Mouse (Mus musculus) gastrocnemius, postnatal 10 days (tissue): ENCODE measurements around the gene Limd1. TPM values are rescaled to one million over a fixed set of nuclear protein-coding genes. Genes with fewer than 3 reads are reported as not detected.

Source experiments
- total RNA-seq, 2 experiments: library from RNA; stranded (reverse); gene quantifications; 2 replicates each; pipeline ENCODE4 v1.2.3; 2021

Gene Limd1
- total RNA-seq, 2 experiments from 2014 or later = 34.7 to 35.3 TPM

Other genes with a start within 250 kb of the Limd1 start
- gene Tmem158, start 217.9 kb upstream of the Limd1 start, total RNA-seq = 1 to 10 TPM; 6.9 to 8.2 TPM
- gene Lars2, start 111.8 kb upstream of the Limd1 start, total RNA-seq = 100 to 1,000 TPM in 1 of 2 experiments, 10 to 100 TPM in 1; 42.8 to 125 TPM
- 10 to 100 TPM; 21.7 to 24.0 TPM for gene Sacm1l, start 51.1 kb downstream of the Limd1 start, total RNA-seq
- gene Slc6a20b, start 153.9 kb downstream of the Limd1 start, total RNA-seq = not detected
- gene Ccr9, start 199.7 kb downstream of the Limd1 start, total RNA-seq = under 1 TPM; 0.09 to 0.11 TPM
- under 1 TPM in 1 of 2 experiments, not detected in 1; 0.20 TPM for gene Slc6a20a, start 200.2 kb downstream of the Limd1 start, total RNA-seq
- 10 to 100 TPM; 19.4 to 25.0 TPM for gene Lztfl1, start 239.0 kb downstream of the Limd1 start, total RNA-seq